Mouse (Mus musculus) heart, adult 2 months (tissue): ENCODE data around the gene Ubxn10. TPM values are rescaled to one million over a fixed set of nuclear protein-coding genes. Genes with fewer than 3 reads are reported as not detected.
A peak's percentile ranks its signal among the peaks of the same experiment; 100 is the strongest.

ENCODE experiments used
- DNase-seq, 2 experiments: peaks; one replicate each; pipeline ENCODE4 v3.0.0; 2021
- H3K27ac ChIP-seq: fragments of 200-600 bp; 2 replicates; pipeline ENCODE4 v1.8.1; 2022
- H3K27me3 ChIP-seq: fragments of 200-500 bp; 2 replicates; pipeline ENCODE4 v1.6.1; 2012; ENCODE audit warnings: mild to moderate bottlenecking, low read length, inconsistent platforms, mixed read lengths; ENCODE audit not compliant: control insufficient read depth, insufficient read depth
- H3K36me3 ChIP-seq: fragments of 200-500 bp; 2 replicates; pipeline ENCODE4 v1.6.1; 2012; ENCODE audit warnings: low read length, inconsistent platforms; ENCODE audit not compliant: control insufficient read depth, insufficient read depth
- H3K4me1 ChIP-seq: fragments of 200-500 bp; 2 replicates; pipeline ENCODE4 v1.6.1; 2011; ENCODE audit warnings: low read length; ENCODE audit not compliant: control insufficient read depth, insufficient read depth
- H3K4me3 ChIP-seq: fragments of 200-600 bp; 2 replicates; pipeline ENCODE4 v1.8.1; 2022
- H3K79me2 ChIP-seq: fragments of 200-500 bp; replicated peaks from 2 replicates; pipeline ENCODE4 v1.6.1; 2012; ENCODE audit warnings: mild to moderate bottlenecking, inconsistent platforms, low read length, moderate library complexity, mixed read lengths; ENCODE audit not compliant: control insufficient read depth, insufficient read depth
- H3K9ac ChIP-seq: fragments of 200-500 bp; 2 replicates; pipeline ENCODE4 v1.6.1; 2012; ENCODE audit warnings: low read depth, mild to moderate bottlenecking, control low read depth, inconsistent platforms, low read length, mixed read lengths
- CTCF ChIP-seq: fragments of 200-600 bp; IDR thresholded peaks from 2 replicates; pipeline ENCODE4 v1.8.1; 2022; ENCODE audit warnings: antibody characterized with exemption, mild to moderate bottlenecking, moderate library complexity
- EP300 ChIP-seq: fragments of 200-500 bp; IDR thresholded peaks from 2 replicates; pipeline ENCODE4 v1.6.1; 2011; ENCODE audit warnings: low read depth, low read length, control low read depth; ENCODE audit not compliant: insufficient read depth
- POLR2A ChIP-seq: fragments of 200-500 bp; IDR thresholded peaks from 2 replicates; pipeline ENCODE4 v1.6.1; 2011; ENCODE audit warnings: mild to moderate bottlenecking, low read depth, low read length, control low read depth; ENCODE audit not compliant: insufficient read depth
- WGBS: fragments of 180-500 bp; shearing (Covaris S2); methylation state at CpG from one replicate; pipeline ENCODE4 v1.1.7; 2018; 5-methylcytosine and 5-hydroxymethylcytosine counted together
- intact Hi-C: fragments of 180-260 bp; cut with DNase I; formaldehyde crosslinking; loops from one replicate; pipeline ENCODE4 v1.15.1; 2025
- polyA plus RNA-seq: library from polyadenylated mRNA; depleted of rRNA; stranded (reverse); fragments of >200 nt; gene quantifications from 2 replicates; pipeline ENCODE4 v1.2.3, GENCODE M21; 2012
- total RNA-seq, 2 experiments: library from RNA; stranded (reverse); gene quantifications; 2 replicates each; pipeline ENCODE4 v1.2.3; 2021

Gene Ubxn10
- total and polyA plus RNA-seq, 3 experiments = 1.6 to 7.2 (median 2.7) TPM

GRCm38 (mm10) chr4:138755439-138755838 is 18.5 kb upstream of the Ubxn10 start:
- Histone ChIP-seq H3K27ac (no peak overlapping the region), H3K9ac (no peak overlapping the region), H3K4me3 (no peak overlapping the region), H3K36me3 (no peaks in the 10 kb centered on the region), H3K27me3 (no peaks in the 10 kb centered on the region), H3K79me2 (no peaks in the 10 kb centered on the region), H3K4me1 (no peaks in the 10 kb centered on the region)
- 61% methylated on average over 4 of the region's 4 CpGs for WGBS
- TF ChIP-seq POLR2A = no peak
- no peak for TF ChIP-seq CTCF
- no peak for TF ChIP-seq EP300
- intact Hi-C loops = no loop called here
- DNase-seq = no peak

GRCm38 (mm10) chr4:138754432-138754831 is 17.5 kb upstream of the Ubxn10 start:
- 58% methylated on average over 9 of the region's 9 CpGs for WGBS
- TF ChIP-seq POLR2A (no peak), EP300 (no peak), CTCF (no peak)
- no peak overlapping the region for H3K27ac ChIP-seq
- intact Hi-C loops = no loop called here
- DNase-seq = no peak
- H3K36me3 ChIP-seq = no peaks in the 10 kb centered on the region
- no peaks in the 10 kb centered on the region for H3K27me3 ChIP-seq
- no peaks in the 10 kb centered on the region for H3K4me1 ChIP-seq
- no peak overlapping the region for H3K4me3 ChIP-seq
- H3K9ac ChIP-seq = no peak overlapping the region
- H3K79me2 ChIP-seq = no peaks in the 10 kb centered on the region

GRCm38 (mm10) chr4:138753608-138754007 is 16.6 kb upstream of the Ubxn10 start:
- intact Hi-C loops = no loop called here

GRCm38 (mm10) chr4:138752603-138753002 is 15.6 kb upstream of the Ubxn10 start:
- no peaks in the 10 kb centered on the region for H3K79me2 ChIP-seq
- no peak overlapping the region for H3K4me3 ChIP-seq
- H3K4me1 ChIP-seq = no peaks in the 10 kb centered on the region
- no peak overlapping the region for H3K9ac ChIP-seq
- intact Hi-C loops = no loop called here
- H3K27ac ChIP-seq = no peak overlapping the region
- TF ChIP-seq POLR2A (no peak), EP300 (no peak), CTCF (no peak)
- no peak for DNase-seq
- no peaks in the 10 kb centered on the region for H3K27me3 ChIP-seq
- H3K36me3 ChIP-seq = no peaks in the 10 kb centered on the region
- WGBS = 93% methylated on average over 6 of the region's 6 CpGs

More at GRCm38 (mm10) chr4:138753608-138754007, 16.6 kb upstream of the Ubxn10 start:
- H3K4me3 ChIP-seq = no peak overlapping the region
- H3K79me2 ChIP-seq = no peaks in the 10 kb centered on the region
- WGBS = 85% methylated on average over 3 of the region's 3 CpGs
- no peak for DNase-seq
- H3K9ac ChIP-seq = no peak overlapping the region
- no peak overlapping the region for H3K27ac ChIP-seq
- TF ChIP-seq EP300 = no peak
- no peak for TF ChIP-seq CTCF
- TF ChIP-seq POLR2A = no peak
- H3K36me3 ChIP-seq = no peaks in the 10 kb centered on the region
- no peaks in the 10 kb centered on the region for H3K4me1 ChIP-seq
- no peaks in the 10 kb centered on the region for H3K27me3 ChIP-seq

GRCm38 (mm10) chr4:138748369-138749072 is 11.6 kb upstream of the Ubxn10 start:
- no peak overlapping the region for H3K4me3 ChIP-seq
- intact Hi-C loops = loop anchor here (1.0 to 5.0 kb wide), 3 partner anchors 41 to 103 kb away; no protein-coding TSS in a partner anchor
- DNase-seq = peak; percentile 32 to 34
- H3K36me3 ChIP-seq = no peaks in the 10 kb centered on the region
- H3K27me3 ChIP-seq = no peaks in the 10 kb centered on the region
- H3K4me1 ChIP-seq = no peaks in the 10 kb centered on the region
- no peak overlapping the region for H3K9ac ChIP-seq
- peak; percentile 80 for TF ChIP-seq CTCF
- TF ChIP-seq EP300 = no peak
- no peak overlapping the region for H3K27ac ChIP-seq
- 46% methylated on average over 8 of the region's 8 CpGs for WGBS
- H3K79me2 ChIP-seq = no peaks in the 10 kb centered on the region

GRCm38 (mm10) chr4:138747851-138748250 is 10.9 kb upstream of the Ubxn10 start:
- no peaks in the 10 kb centered on the region for H3K79me2 ChIP-seq
- TF ChIP-seq EP300 (no peak), POLR2A (no peak), CTCF (no peak)
- H3K4me3 ChIP-seq = no peak overlapping the region
- no peak overlapping the region for H3K9ac ChIP-seq
- WGBS = 59% methylated on average over 10 of the region's 10 CpGs
- H3K27me3 ChIP-seq = no peaks in the 10 kb centered on the region
- no peaks in the 10 kb centered on the region for H3K36me3 ChIP-seq
- DNase-seq = no peak
- H3K27ac ChIP-seq = no peak overlapping the region
- H3K4me1 ChIP-seq = no peaks in the 10 kb centered on the region
- intact Hi-C loops = loop anchor here (1.0 to 5.0 kb wide), 3 partner anchors 41 to 103 kb away; no protein-coding TSS in a partner anchor
